Mouse (Mus musculus) embryonic facial prominence, embryonic 11.5 days (tissue): ENCODE measurements around the gene Mnt. TPM values are rescaled to one million over a fixed set of nuclear protein-coding genes. Genes with fewer than 3 reads are reported as not detected.

ENCODE experiments used
- ATAC-seq: fragments of 200-750 bp; cut with Nextera tagmentation; replicated peaks from 2 replicates; pipeline ENCODE4 v1.8.0; 2017; ENCODE audit warnings: low read depth; ENCODE audit not compliant: insufficient number of reproducible peaks, low FRiP score, low TSS enrichment
- DNase-seq: peaks from one replicate; pipeline ENCODE4 v3.0.0-alpha.2; 2015; ENCODE audit warnings: low spot score
- H3K27ac ChIP-seq: fragments of 300-500 bp; sonication (generic); replicated peaks from 2 replicates; pipeline ENCODE4 v1.5.1; 2014; ENCODE audit warnings: mild to moderate bottlenecking, low read depth, low read length, control low read depth
- H3K27me3 ChIP-seq: fragments of 300-500 bp; sonication (generic); 2 replicates; pipeline ENCODE4 v1.6.1; 2014; ENCODE audit warnings: mild to moderate bottlenecking, low read length, moderate library complexity, mixed read lengths; ENCODE audit not compliant: control insufficient read depth, insufficient read depth
- H3K36me3 ChIP-seq: fragments of 300-500 bp; sonication (generic); replicated peaks from 2 replicates; pipeline ENCODE4 v1.6.1; 2014; ENCODE audit warnings: low read depth, mild to moderate bottlenecking, low read length, moderate library complexity, mixed read lengths; ENCODE audit not compliant: control insufficient read depth, insufficient read depth
- H3K4me1 ChIP-seq: fragments of 300-500 bp; sonication (generic); 2 replicates; pipeline ENCODE4 v1.6.1; 2014; ENCODE audit warnings: low read length, mixed read lengths; ENCODE audit not compliant: control insufficient read depth, insufficient read depth
- H3K4me2 ChIP-seq: fragments of 300-500 bp; sonication (generic); 2 replicates; pipeline ENCODE4 v1.6.1; 2014; ENCODE audit warnings: low read depth, mild to moderate bottlenecking, control low read depth, low read length, moderate library complexity
- H3K4me3 ChIP-seq: fragments of 300-500 bp; sonication (generic); 2 replicates; pipeline ENCODE4 v1.5.1; 2014; ENCODE audit warnings: low read depth, low read length, control low read depth
- H3K9ac ChIP-seq: fragments of 300-500 bp; sonication (generic); replicated peaks from 2 replicates; pipeline ENCODE4 v1.6.1; 2014; ENCODE audit warnings: mild to moderate bottlenecking, control low read depth, low read length
- H3K9me3 ChIP-seq: fragments of 300-500 bp; sonication (generic); replicated peaks from 2 replicates; pipeline ENCODE4 v1.6.1; 2016; ENCODE audit warnings: mild to moderate bottlenecking, low read length, inconsistent platforms, mixed read lengths; ENCODE audit not compliant: control insufficient read depth
- WGBS: fragments of 180-500 bp; shearing (Covaris S2); extraction: QIAGEN DNeasy Blood & Tissue Kit; methylation state at CpG from one replicate; pipeline ENCODE4 v1.1.7; 2014; 5-methylcytosine and 5-hydroxymethylcytosine counted together
- polyA plus RNA-seq: library from polyadenylated mRNA; unstranded; fragments of >200 nt; fragmentation: Nextera tagmentation; extraction: Ambion mirVana; gene quantifications from 2 replicates; pipeline ENCODE4 v1.2.1, GENCODE M21; 2014

Gene Mnt
- polyA plus RNA-seq, 1 experiment from 2014 or later = 3.0 TPM

DNA sequence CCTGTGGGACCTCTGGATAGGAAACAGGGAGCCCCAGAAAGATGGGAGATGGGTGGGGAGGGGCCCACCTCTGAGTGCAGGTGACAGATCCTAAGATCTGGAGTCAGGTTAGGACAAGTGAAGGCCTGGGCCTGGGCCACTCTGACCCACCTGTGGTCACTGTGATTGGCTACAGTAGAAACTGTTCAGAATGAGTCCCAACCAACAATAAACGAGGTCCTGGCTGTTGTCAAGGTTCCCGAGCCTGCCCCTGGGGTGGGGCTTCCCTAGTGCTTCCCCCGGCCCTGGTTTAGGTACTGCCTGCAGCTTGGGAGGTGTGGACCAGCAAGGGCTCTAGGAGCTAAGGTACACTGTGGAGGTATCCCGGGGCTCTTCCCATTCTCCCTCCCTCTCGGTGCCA is 13.0 kb downstream of the Mnt start:
- 59% methylated on average over 5 of the region's 5 CpGs for WGBS
- ATAC-seq (no peak), DNase-seq (no peak)
- Histone ChIP-seq H3K9ac (no peak overlapping the region), H3K36me3 (peaks cover 7% of the 10 kb centered on the region), H3K9me3 (no peaks in the 10 kb centered on the region), H3K27me3 (no peaks in the 10 kb centered on the region), H3K27ac (no peak overlapping the region), H3K4me3 (no peak overlapping the region), H3K4me2 (no peak overlapping the region), H3K4me1 (peaks cover 4% of the 10 kb centered on the region; the same call in 1 of the 2 replicates)

- Histone ChIP-seq H3K27ac (no peak overlapping the region), H3K27me3 (no peaks in the 10 kb centered on the region), H3K4me3 (no peak overlapping the region), H3K9me3 (no peaks in the 10 kb centered on the region), H3K4me2 (no peak overlapping the region), H3K9ac (no peak overlapping the region), H3K4me1 (peaks cover 4% of the 10 kb centered on the region; the same call in 1 of the 2 replicates), H3K36me3 (peaks cover 7% of the 10 kb centered on the region)
- DNase-seq = no peak
- WGBS = 74% methylated on average over 3 of the region's 3 CpGs
- no peak for ATAC-seq
Measured at GRCm38 (mm10) chr11:74845784-74846183, 15.1 kb downstream of the Mnt start.

- H3K27me3 ChIP-seq = no peaks in the 10 kb centered on the region
- ATAC-seq = peak; percentile 57; the same call in 1 of the 2 replicates
- peaks cover under 1% of the 10 kb centered on the region; the same call in 1 of the 2 replicates for H3K4me1 ChIP-seq
- H3K4me2 ChIP-seq = no peak overlapping the region
- H3K36me3 ChIP-seq = peaks cover under 1% of the 10 kb centered on the region
- H3K9me3 ChIP-seq = no peaks in the 10 kb centered on the region
- no peak overlapping the region for H3K9ac ChIP-seq
- no peak overlapping the region for H3K4me3 ChIP-seq
- 5% methylated on average over 13 of the region's 13 CpGs for WGBS
- no peak overlapping the region for H3K27ac ChIP-seq
- DNase-seq = peak; percentile 81
Measured at GRCm38 (mm10) chr11:74847919-74848521, 17.3 kb downstream of the Mnt start.

DNA sequence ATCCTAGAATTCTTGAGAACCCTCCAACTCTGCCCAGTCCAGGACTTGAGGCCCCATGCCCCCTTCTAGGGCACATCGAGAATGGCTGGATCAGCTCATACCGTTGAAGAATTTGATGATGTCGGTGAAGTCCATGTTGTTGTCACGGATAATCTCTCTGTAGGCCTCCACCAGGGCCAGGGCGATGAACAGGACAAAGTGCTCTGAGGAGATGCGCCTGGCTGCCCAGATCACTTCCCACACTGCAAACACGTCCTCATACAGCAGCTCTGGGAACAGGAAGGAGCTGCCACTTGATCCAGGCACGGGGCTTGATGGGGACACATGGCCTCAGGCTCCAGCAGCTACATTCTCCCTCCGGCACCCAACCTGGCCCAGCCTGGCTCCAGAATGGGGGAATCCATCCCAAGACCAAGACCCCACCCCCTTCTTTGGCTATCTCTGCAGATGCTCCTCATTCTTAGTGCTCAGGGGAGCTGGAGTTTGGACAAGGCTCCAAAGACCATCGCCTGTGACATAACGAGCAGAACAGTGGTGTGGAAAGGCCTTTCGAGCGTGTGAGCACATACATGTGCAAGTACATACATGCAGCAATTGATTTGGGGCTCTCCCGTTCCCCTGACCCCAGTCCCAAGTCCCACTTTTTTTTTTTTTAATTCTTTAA is 20.4 kb downstream of the Mnt start:
- WGBS = 73% methylated on average over 14 of the region's 14 CpGs
- no peak overlapping the region; the same call in 1 of the 2 replicates for H3K9ac ChIP-seq
- no peak overlapping the region for H3K4me2 ChIP-seq
- no peaks in the 10 kb centered on the region for H3K27me3 ChIP-seq
- DNase-seq = no peak
- no peak for ATAC-seq
- no peak overlapping the region for H3K27ac ChIP-seq
- no peaks in the 10 kb centered on the region for H3K36me3 ChIP-seq
- no peaks in the 10 kb centered on the region for H3K4me1 ChIP-seq
- no peaks in the 10 kb centered on the region for H3K9me3 ChIP-seq
- H3K4me3 ChIP-seq = no peak overlapping the region

GRCm38 (mm10) chr11:74857756-74858155 is 27.0 kb downstream of the Mnt start:
- H3K9me3 ChIP-seq = no peaks in the 10 kb centered on the region
- H3K27me3 ChIP-seq = no peaks in the 10 kb centered on the region
- H3K27ac ChIP-seq = no peak overlapping the region
- H3K9ac ChIP-seq = no peak overlapping the region
- no peak overlapping the region for H3K4me3 ChIP-seq
- H3K4me2 ChIP-seq = no peak overlapping the region
- no peak for ATAC-seq
- H3K4me1 ChIP-seq = no peaks in the 10 kb centered on the region
- no peak for DNase-seq
- no peaks in the 10 kb centered on the region for H3K36me3 ChIP-seq
- WGBS = 87% methylated on average over 9 of the region's 9 CpGs

DNA sequence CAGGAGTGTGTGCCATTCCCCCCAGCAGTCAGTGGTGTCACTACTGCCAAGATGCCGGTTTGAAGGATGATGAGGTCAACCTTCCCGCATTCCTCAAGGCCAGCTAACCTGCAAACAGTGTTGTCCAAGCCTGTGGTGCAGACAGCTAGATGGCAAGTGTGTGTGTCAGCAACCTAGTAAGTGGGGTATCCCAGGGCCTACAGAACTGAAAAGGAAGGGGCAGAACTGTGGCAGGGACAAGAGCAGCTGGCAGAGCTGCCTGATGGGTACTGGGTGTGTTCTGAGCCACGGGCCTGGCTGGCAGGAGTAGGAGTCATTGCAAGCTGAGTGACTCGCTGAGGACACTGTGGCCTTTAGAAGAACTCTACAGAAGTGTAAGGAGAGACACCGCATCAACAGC is 31.4 kb downstream of the Mnt start:
- Histone ChIP-seq H3K27ac (no peak overlapping the region), H3K9ac (no peak overlapping the region), H3K4me3 (no peak overlapping the region), H3K36me3 (no peaks in the 10 kb centered on the region), H3K27me3 (no peaks in the 10 kb centered on the region), H3K4me2 (no peak overlapping the region), H3K9me3 (no peaks in the 10 kb centered on the region), H3K4me1 (no peaks in the 10 kb centered on the region)
- 78% methylated on average over 5 of the region's 5 CpGs for WGBS
- ATAC-seq (no peak), DNase-seq (no peak)

DNA sequence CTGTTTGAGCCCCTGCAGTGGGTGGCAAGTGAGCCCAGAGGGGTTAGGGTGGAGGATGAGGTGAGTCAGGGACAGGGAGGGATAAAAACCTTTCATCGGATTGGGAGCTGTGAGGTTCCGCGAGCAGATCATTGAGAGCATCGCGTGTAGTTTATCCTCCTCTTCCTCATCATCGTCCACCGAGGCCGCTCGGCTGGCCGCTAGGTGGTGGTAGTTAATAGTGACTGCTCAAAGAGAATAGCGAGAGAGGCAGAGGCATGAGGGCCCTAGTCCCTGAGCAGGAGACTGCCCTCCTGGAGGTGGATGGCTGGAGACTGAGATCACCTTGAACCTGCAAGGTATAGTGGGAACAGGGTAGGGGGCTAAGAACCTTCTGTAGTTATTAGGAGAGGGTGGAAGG is 32.8 kb downstream of the Mnt start:
- DNase-seq (peak; percentile 51), ATAC-seq (no peak)
- H3K4me2 ChIP-seq = no peak overlapping the region
- 33% methylated on average over 11 of the region's 11 CpGs for WGBS
- no peaks in the 10 kb centered on the region for H3K9me3 ChIP-seq
- H3K27ac ChIP-seq = no peak overlapping the region
- no peaks in the 10 kb centered on the region for H3K27me3 ChIP-seq
- H3K4me3 ChIP-seq = no peak overlapping the region
- H3K36me3 ChIP-seq = no peaks in the 10 kb centered on the region
- no peaks in the 10 kb centered on the region for H3K4me1 ChIP-seq
- no peak overlapping the region; the same call in 1 of the 2 replicates for H3K9ac ChIP-seq

GRCm38 (mm10) chr11:74864421-74864820 is 33.7 kb downstream of the Mnt start:
- Histone ChIP-seq H3K4me3 (no peak overlapping the region), H3K36me3 (no peaks in the 10 kb centered on the region), H3K9me3 (no peaks in the 10 kb centered on the region), H3K27ac (no peak overlapping the region), H3K27me3 (no peaks in the 10 kb centered on the region), H3K9ac (no peak overlapping the region), H3K4me2 (no peak overlapping the region), H3K4me1 (no peaks in the 10 kb centered on the region)
- WGBS = 77% methylated on average over 9 of the region's 9 CpGs
- no peak for ATAC-seq
- DNase-seq = no peak
